24 mouse cellular contexts compared by ENCODE assay signal in the genomic region with DNA sequence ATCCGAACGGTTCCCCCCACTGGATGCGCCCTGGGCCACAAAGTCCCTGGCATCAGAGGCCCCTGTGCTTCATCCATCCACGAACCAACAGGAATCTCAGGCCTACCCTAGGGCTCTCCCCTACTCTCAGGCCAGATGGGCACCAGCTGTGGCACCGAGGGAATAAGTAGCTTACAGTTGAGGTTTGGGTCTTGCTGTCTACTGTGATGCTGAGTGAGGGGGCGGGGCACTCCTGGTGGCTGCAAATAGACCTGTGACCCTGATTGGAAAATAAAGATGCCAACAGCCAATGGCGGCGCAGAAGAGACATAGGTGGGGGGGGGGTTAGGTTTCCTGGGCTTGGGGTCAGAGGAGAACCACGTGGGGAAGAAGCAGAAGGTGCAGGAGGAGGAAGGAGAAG. TPM values are rescaled to one million over a fixed set of nuclear protein-coding genes. Genes with fewer than 3 reads are reported as not detected.
DNase-seq lines count a peak whose midpoint lies in the region; ATAC-seq and TF ChIP-seq lines count a peak whose summit lies in the region.
"Had no signal": no experiment of that assay in that cellular context is flagged by ENCODE, and none has a peak within 500 bp of the region (broad histone marks: within the 10 kb centered on the region; RNA-seq: fewer than 3 reads in every experiment).

No protein-coding gene starts in this region.

- H3K4me3 ChIP-seq in ES-Bruce4 (ENCODE audit: low read depth, low read length), result no peak overlapping the region
- no peak overlapping the region for H3K4me3 ChIP-seq in forebrain, embryonic 10.5 days
- H3K4me3 ChIP-seq: embryonic facial prominence, embryonic 15.5 days; limb, embryonic 12.5 days; midbrain, embryonic 13.5 days; neural tube, embryonic 12.5 days had no signal

- H3K36me3 ChIP-seq in ES-Bruce4 (ENCODE audit: control insufficient read depth, insufficient read depth, low read length, poor library complexity, severe bottlenecking), result no peaks in the 10 kb centered on the region
- peaks cover 8% of the 10 kb centered on the region for H3K36me3 ChIP-seq in forebrain, embryonic 10.5 days (replicated peaks)
- H3K36me3 ChIP-seq: embryonic facial prominence, embryonic 15.5 days; limb, embryonic 12.5 days; neural tube, embryonic 12.5 days had no signal

- ATAC-seq in cerebellum, adult (ENCODE audit: insufficient number of reproducible peaks, low FRiP score, low TSS enrichment), result no peak
- ATAC-seq: forebrain, postnatal 0 days; inflammation-experienced regulatory T-cells, adult 6 months; liver, postnatal 0 days; lung, postnatal 0 days; midbrain, embryonic 13.5 days had no signal

- no peak overlapping the region for H3K9ac ChIP-seq in ES-Bruce4 (ENCODE audit: low read depth, poor library complexity, severe bottlenecking)
- H3K9ac ChIP-seq: embryonic facial prominence, embryonic 15.5 days; forebrain, postnatal 0 days; hindbrain, embryonic 14.5 days; limb, embryonic 12.5 days; liver, postnatal 0 days; midbrain, embryonic 13.5 days; neural tube, embryonic 12.5 days had no signal

- 33% methylated on average over 9 of the region's 9 CpGs for WGBS in forebrain, embryonic 10.5 days

- no peaks in the 10 kb centered on the region for H3K27me3 ChIP-seq in ES-Bruce4 (ENCODE audit: control insufficient read depth, insufficient read depth, low read length, poor library complexity, severe bottlenecking)
- H3K27me3 ChIP-seq in forebrain, embryonic 10.5 days (ENCODE audit: poor library complexity, severe bottlenecking), result no peaks in the 10 kb centered on the region
- H3K27me3 ChIP-seq: embryonic facial prominence, embryonic 15.5 days; midbrain, embryonic 13.5 days; neural tube, embryonic 12.5 days had no signal

- intact Hi-C loops in gastrocnemius, postnatal 14 days (cut with DNase I; ENCODE audit: low total_unique reads), result no loop called here

- H3K27ac ChIP-seq in ES-Bruce4 (ENCODE audit: insufficient read depth, low read length), result no peak overlapping the region
- no peak overlapping the region for H3K27ac ChIP-seq in forebrain, embryonic 10.5 days
- H3K27ac ChIP-seq: embryonic facial prominence, embryonic 15.5 days; hindbrain, embryonic 14.5 days; limb, embryonic 12.5 days; midbrain, embryonic 13.5 days; neural tube, embryonic 12.5 days had no signal

- TF ChIP-seq EP300 in ES-Bruce4 (IDR thresholded peaks at IDR 0.05; ENCODE audit: insufficient read depth, low read depth, low read length), result 0 out of 2 replicates have a peak, but pooled peaks have one; percentile 13

- TF ChIP-seq CTCF in ES-Bruce4 (IDR thresholded peaks at IDR 0.05; ENCODE audit: low read depth, low read length), result no peak

- DNase-seq in ES-CJ7 (ENCODE audit: low read depth, low spot score), result peak; percentile 59
- peak; percentile 43 for DNase-seq in embryo, embryonic 9.5 days (ENCODE audit: extremely low spot score)
- DNase-seq in mesoderm, embryonic 11.5 days (ENCODE audit: low read depth, low spot score), result peak; percentile 44
- no peak for DNase-seq in forebrain, embryonic 10.5 days (ENCODE audit: extremely low spot score, low spot score)
- DNase-seq in gastrocnemius, postnatal 14 days, result no peak
- DNase-seq: adrenal gland, postnatal 36 days; cerebellum, adult 11 months; cerebellum, adult 9-11 months; forebrain, postnatal 0 days; gastrocnemius, postnatal 36 days; kidney, adult 2 months; kidney, postnatal 14 days; liver, postnatal 0 days; thymus, postnatal 14 days had no signal

- no peaks in the 10 kb centered on the region for H3K9me3 ChIP-seq in ES-Bruce4 (replicated peaks; ENCODE audit: control insufficient read depth, insufficient read depth, low read length, poor library complexity, severe bottlenecking)
- peaks cover 20% of the 10 kb centered on the region; the same call in 1 of the 2 replicates for H3K9me3 ChIP-seq in forebrain, embryonic 10.5 days
- H3K9me3 ChIP-seq: embryonic facial prominence, embryonic 15.5 days had no signal

- H3K4me1 ChIP-seq in ES-Bruce4 (ENCODE audit: control insufficient read depth, insufficient read depth, low read length), result peaks cover 2% of the 10 kb centered on the region
- H3K4me1 ChIP-seq in forebrain, embryonic 10.5 days, result peaks cover 36% of the 10 kb centered on the region
- H3K4me1 ChIP-seq: embryonic facial prominence, embryonic 15.5 days had no signal

- no peak for TF ChIP-seq POLR2A in ES-Bruce4 (IDR thresholded peaks at IDR 0.05; ENCODE audit: insufficient read depth, low read length)

RNA-seq across cellular contexts. Expression of gene Cux2, which starts 38.6 kb away (rescaled TPM):
- 2.9 and 3.6 TPM in 2 replicates for polyA plus RNA-seq in ES-Bruce4 (2011; ENCODE audit: insufficient read depth, insufficient read length, low read depth, missing spikeins)
- polyA plus RNA-seq in forebrain, embryonic 10.5 days (2016; fragmentation: Nextera tagmentation; extraction: Ambion mirVana), result 5.0 and 6.5 TPM in 2 replicates
- 1 to 10 TPM; 1.1 to 1.6 TPM for total RNA-seq in gastrocnemius, postnatal 14 days (2021)
- total RNA-seq: common myeloid progenitor, adult 5-6 weeks had no signal

Comparison
In these comparisons a context has a peak if more than half of its experiments do, and no peak if none do; other contexts are left out.
1. DNase-seq: peak in ES-CJ7 (single experiment), embryo, embryonic 9.5 days (single experiment) and mesoderm, embryonic 11.5 days (single experiment); none in forebrain, embryonic 10.5 days (single experiment) and gastrocnemius, postnatal 14 days (single experiment).